Mouse (Mus musculus) liver, adult 2 months (tissue): ENCODE data around the gene Pcnx2.

Experiments used
- CTCF ChIP-seq: fragments of 200-500 bp; IDR thresholded peaks from 2 replicates; pipeline ENCODE4 v1.5.1; 2011; ENCODE audit warnings: low read depth, low read length, control low read depth
- POLR2A ChIP-seq: fragments of 200-500 bp; IDR thresholded peaks from 2 replicates; pipeline ENCODE4 v1.6.1; 2011; ENCODE audit warnings: low read length, control low read depth; ENCODE audit not compliant: insufficient read depth; ENCODE audit errors: extremely low read depth

GRCm38 (mm10) chr8:125819797-125820196, 78.3 kb downstream of the Pcnx2 start:
- TF ChIP-seq CTCF (no peak), POLR2A (no peak)
